Mouse (Mus musculus) neural tube, embryonic 14.5 days (tissue): ENCODE data around the gene Osbpl3. TPM values are rescaled to one million over a fixed set of nuclear protein-coding genes. Genes with fewer than 3 reads are reported as not detected.

Source experiments
- ATAC-seq: fragments of 200-750 bp; cut with Nextera tagmentation; 2 replicates; pipeline ENCODE4 v1.8.0; 2017; ENCODE audit warnings: low read depth, mild to moderate bottlenecking, moderate TSS enrichment, moderate library complexity
- H3K27ac ChIP-seq: fragments of 300-500 bp; sonication (generic); 2 replicates; pipeline ENCODE4 v1.5.1; 2014; ENCODE audit warnings: low read depth, mild to moderate bottlenecking, control low read depth, low read length, moderate library complexity, mixed read lengths
- H3K27me3 ChIP-seq: fragments of 300-500 bp; sonication (generic); 2 replicates; pipeline ENCODE4 v1.6.1; 2014; ENCODE audit warnings: low read length; ENCODE audit not compliant: control insufficient read depth, insufficient read depth
- H3K36me3 ChIP-seq: fragments of 300-500 bp; sonication (generic); 2 replicates; pipeline ENCODE4 v1.6.1; 2014; ENCODE audit warnings: low read length, mixed read lengths; ENCODE audit not compliant: control insufficient read depth, insufficient read depth
- H3K4me1 ChIP-seq: fragments of 300-500 bp; sonication (generic); 2 replicates; pipeline ENCODE4 v1.6.1; 2014; ENCODE audit warnings: low read length; ENCODE audit not compliant: control insufficient read depth, insufficient read depth
- H3K4me2 ChIP-seq: fragments of 300-500 bp; sonication (generic); 2 replicates; pipeline ENCODE4 v1.6.1; 2014; ENCODE audit warnings: mild to moderate bottlenecking, low read depth, low read length, control low read depth
- H3K4me3 ChIP-seq: fragments of 300-500 bp; sonication (generic); 2 replicates; pipeline ENCODE4 v1.5.1; 2014; ENCODE audit warnings: low read depth, low read length, control low read depth, mixed read lengths
- H3K9ac ChIP-seq: fragments of 300-500 bp; sonication (generic); replicated peaks from 2 replicates; pipeline ENCODE4 v1.6.1; 2014; ENCODE audit warnings: low read depth, mild to moderate bottlenecking, control low read depth, low read length, mixed read lengths
- H3K9me3 ChIP-seq: fragments of 300-500 bp; sonication (generic); 2 replicates; pipeline ENCODE4 v1.6.1; 2016; ENCODE audit warnings: low read length; ENCODE audit not compliant: control insufficient read depth
- WGBS: fragments of 180-500 bp; shearing (Covaris S2); extraction: QIAGEN DNeasy Blood & Tissue Kit; methylation state at CpG from one replicate; pipeline ENCODE4 v1.1.7; 2014; 5-methylcytosine and 5-hydroxymethylcytosine counted together
- polyA plus RNA-seq: library from polyadenylated mRNA; unstranded; fragments of >200 nt; fragmentation: Nextera tagmentation; extraction: Ambion mirVana; gene quantifications from 2 replicates; pipeline ENCODE4 v1.2.1, GENCODE M21; 2014

Osbpl3 gene
- polyA plus RNA-seq, 1 experiment from 2014 or later, result 3.2 TPM

DNA sequence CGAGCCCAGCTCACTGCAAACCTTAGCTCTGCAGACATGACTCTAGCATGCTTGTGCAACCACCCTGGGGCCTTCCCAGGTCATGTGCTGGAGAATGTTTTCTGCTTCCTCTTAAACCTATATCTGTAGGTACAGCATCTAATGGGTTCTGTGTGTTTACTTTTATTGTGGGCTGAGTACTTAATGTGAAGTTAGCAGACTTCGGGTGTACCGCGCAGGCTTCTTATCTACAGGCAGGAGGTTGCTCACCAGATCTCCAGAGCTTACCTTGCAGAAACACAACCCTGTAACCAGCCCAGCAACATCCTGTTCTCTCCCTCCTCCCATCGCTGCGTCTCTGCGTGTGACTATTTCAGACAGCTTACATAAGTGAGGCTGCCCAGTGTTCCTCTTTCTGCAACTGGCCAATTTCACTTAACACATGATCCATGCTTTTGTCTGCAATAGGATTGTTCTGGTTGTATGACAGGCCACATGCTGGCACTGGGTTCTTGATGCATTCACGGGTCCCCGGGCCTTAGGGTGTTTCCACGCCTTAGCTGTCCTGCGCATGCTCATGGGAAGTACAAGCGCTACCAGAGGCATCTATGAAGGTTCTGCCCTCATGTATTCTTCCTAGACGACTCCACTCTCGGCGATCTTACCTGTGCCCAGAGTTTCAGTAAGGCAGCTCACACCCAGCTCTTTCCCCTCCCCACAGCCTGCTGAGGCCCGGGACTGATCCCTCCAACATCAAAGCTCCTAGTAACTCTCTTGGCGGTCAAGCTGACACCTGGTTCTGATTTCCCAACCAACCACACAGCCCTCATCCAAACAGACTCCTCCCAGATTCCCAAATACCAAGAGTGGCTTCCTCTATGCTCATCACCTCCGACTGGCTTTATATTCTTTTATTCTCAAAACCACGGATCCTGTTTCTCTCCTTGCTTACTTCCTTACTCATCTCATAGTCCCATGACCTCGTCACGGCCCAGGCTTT lies 78.0 kb downstream of the Osbpl3 start:
- H3K27me3 ChIP-seq, result no peaks in the 10 kb centered on the region
- H3K27ac ChIP-seq, result no peak overlapping the region
- H3K4me2 ChIP-seq, result no peak overlapping the region
- H3K9ac ChIP-seq, result no peak overlapping the region
- no peaks in the 10 kb centered on the region for H3K4me1 ChIP-seq
- H3K4me3 ChIP-seq, result no peak overlapping the region
- WGBS, result 85% methylated on average over 21 of the region's 21 CpGs
- no peak for ATAC-seq
- no peaks in the 10 kb centered on the region for H3K36me3 ChIP-seq
- H3K9me3 ChIP-seq, result no peaks in the 10 kb centered on the region

DNA sequence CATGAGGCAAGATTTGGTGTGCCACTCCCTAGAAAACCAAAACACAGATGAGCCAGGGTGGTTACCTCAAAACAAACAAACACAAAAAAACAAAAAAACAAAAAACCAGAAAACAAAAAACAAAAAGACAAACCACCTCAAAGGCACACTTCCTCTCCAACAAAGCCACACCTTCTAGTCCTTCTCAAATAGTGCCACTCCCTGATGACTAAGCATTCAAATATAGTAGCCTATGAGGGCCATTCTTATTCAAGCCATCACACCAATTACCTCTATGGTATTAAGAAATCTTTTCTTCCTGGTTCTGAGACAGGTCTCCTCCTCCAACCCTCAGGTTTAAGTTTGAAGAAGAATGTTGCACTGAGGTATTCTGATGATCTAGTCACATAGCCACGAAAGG lies 79.3 kb downstream of the Osbpl3 start:
- Histone ChIP-seq H3K4me2 (no peak overlapping the region), H3K9me3 (no peaks in the 10 kb centered on the region), H3K27me3 (no peaks in the 10 kb centered on the region), H3K4me1 (no peaks in the 10 kb centered on the region), H3K27ac (no peak overlapping the region), H3K4me3 (no peak overlapping the region), H3K9ac (no peak overlapping the region), H3K36me3 (no peaks in the 10 kb centered on the region)
- no peak for ATAC-seq
- 94% methylated on average over 1 of the region's 1 CpGs for WGBS

DNA sequence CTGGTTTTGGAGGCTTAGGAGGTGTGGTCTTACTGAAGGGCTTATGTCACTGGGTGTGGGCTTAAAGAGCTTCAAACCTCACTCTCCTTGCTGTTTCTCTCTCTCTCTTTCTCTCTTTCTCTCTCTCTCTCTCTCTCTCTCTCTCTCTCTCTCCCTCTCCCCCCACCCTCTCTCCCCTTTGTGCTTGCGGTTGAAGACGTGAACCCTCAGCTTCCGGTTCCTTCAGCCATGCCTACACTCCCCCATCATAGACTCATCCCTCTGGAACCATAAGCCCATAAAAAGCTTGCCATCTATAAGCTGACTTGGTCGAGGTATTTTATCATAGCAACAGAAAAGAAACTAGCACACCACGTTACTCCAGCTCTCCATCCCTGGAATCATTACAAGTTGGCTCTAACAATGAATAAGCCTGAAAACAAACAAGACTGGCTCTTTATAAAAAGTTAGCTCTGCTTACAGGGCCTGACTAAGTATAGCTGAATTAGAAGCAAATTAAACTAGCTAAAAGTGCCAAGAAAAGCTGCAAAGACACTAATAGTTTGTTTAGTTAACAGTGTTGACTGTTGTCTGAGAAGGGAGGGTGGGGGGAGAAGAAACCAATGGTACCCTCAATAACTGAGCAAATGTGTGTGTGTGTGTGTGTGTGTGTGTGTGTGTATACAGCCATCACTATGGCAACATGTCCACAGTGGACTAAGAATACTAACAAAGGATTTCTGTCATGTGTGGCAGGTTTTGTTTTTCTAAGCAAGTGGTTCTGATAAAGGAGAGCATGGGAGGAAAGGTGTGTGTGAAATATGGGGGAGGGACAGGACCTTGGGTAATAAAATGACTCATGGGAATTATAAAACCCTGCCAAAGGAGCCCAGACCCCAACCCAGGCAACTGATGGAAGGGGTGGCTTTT lies 83.2 kb downstream of the Osbpl3 start:
- 60% methylated on average over 5 of the region's 5 CpGs for WGBS
- Histone ChIP-seq H3K9ac (no peak overlapping the region), H3K4me2 (no peak overlapping the region), H3K27ac (no peak overlapping the region), H3K4me1 (no peaks in the 10 kb centered on the region), H3K4me3 (no peak overlapping the region), H3K27me3 (no peaks in the 10 kb centered on the region), H3K9me3 (no peaks in the 10 kb centered on the region), H3K36me3 (no peaks in the 10 kb centered on the region)
- no peak for ATAC-seq

DNA sequence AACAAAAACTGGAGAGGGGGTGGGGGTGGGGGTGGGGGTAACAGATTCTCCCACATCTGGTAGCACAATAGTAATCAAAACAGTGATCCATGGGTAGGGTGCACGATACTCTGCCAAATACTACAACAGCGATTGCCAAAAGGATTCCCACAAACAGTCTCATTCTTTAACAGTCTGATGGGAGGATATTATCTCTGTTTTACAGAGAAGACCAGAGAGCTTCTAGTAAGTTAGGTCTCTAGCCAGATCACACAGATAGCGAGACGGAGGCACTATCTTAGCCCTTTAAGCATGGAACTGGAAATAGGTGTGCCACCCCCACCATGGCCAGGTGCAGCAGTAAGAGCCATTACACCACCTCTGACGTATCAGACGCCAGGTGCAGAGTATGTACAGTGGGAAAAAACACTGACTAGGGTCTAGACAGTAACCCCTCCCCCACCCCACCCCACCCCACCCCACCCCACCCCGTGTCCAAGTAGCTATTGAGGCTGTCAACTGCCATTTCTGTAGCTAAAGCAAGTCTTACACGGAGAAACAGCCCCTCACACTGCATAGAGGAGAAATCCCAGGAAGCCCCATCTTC lies 84.4 kb downstream of the Osbpl3 start:
- Histone ChIP-seq H3K9ac (no peak overlapping the region), H3K27me3 (no peaks in the 10 kb centered on the region), H3K4me1 (no peaks in the 10 kb centered on the region), H3K9me3 (no peaks in the 10 kb centered on the region), H3K4me3 (no peak overlapping the region), H3K4me2 (no peak overlapping the region), H3K36me3 (no peaks in the 10 kb centered on the region), H3K27ac (no peak overlapping the region)
- WGBS, result 90% methylated on average over 8 of the region's 8 CpGs
- no peak for ATAC-seq

- no peak overlapping the region for H3K4me2 ChIP-seq
- H3K36me3 ChIP-seq, result no peaks in the 10 kb centered on the region
- no peaks in the 10 kb centered on the region for H3K9me3 ChIP-seq
- no peak overlapping the region for H3K27ac ChIP-seq
- 94% methylated on average over 8 of the region's 8 CpGs for WGBS
- no peak overlapping the region for H3K4me3 ChIP-seq
- H3K4me1 ChIP-seq, result no peaks in the 10 kb centered on the region
- no peak for ATAC-seq
- no peak overlapping the region for H3K9ac ChIP-seq
- no peaks in the 10 kb centered on the region for H3K27me3 ChIP-seq
Measured at GRCm38 (mm10) chr6:50368502-50369292, 87.3 kb downstream of the Osbpl3 start.

DNA sequence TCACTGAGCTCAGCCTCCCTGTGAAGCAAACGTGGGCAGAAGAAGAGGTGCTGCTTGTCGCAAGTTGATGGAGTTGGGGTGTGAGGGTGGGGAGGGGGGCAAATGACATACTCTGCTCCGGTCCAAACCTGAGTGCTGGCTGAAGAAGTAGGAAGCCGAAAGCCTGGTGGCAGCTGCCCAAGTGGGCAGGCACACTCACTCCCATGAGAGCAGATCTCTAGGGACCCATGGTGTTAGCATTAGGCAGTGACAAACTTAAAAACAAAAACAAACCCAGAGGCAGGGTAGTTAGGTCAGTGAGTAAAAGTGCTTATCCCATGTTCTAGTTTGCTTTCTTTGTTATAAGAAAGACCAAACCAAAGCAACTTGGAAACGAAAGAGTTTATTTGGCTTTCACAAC lies 88.2 kb downstream of the Osbpl3 start:
- ATAC-seq, result no peak
- Histone ChIP-seq H3K36me3 (no peaks in the 10 kb centered on the region), H3K9ac (no peak overlapping the region), H3K4me3 (no peak overlapping the region), H3K4me1 (no peaks in the 10 kb centered on the region), H3K4me2 (no peak overlapping the region), H3K27me3 (no peaks in the 10 kb centered on the region), H3K27ac (no peak overlapping the region), H3K9me3 (no peaks in the 10 kb centered on the region)
- 83% methylated on average over 5 of the region's 5 CpGs for WGBS

GRCm38 (mm10) chr6:50366724-50367123 lies 89.3 kb downstream of the Osbpl3 start:
- H3K4me3 ChIP-seq, result no peak overlapping the region
- H3K4me1 ChIP-seq, result no peaks in the 10 kb centered on the region
- no peak overlapping the region for H3K9ac ChIP-seq
- H3K27me3 ChIP-seq, result no peaks in the 10 kb centered on the region
- WGBS, result 92% methylated on average over 5 of the region's 5 CpGs
- H3K4me2 ChIP-seq, result no peak overlapping the region
- no peak for ATAC-seq
- no peaks in the 10 kb centered on the region for H3K9me3 ChIP-seq
- no peaks in the 10 kb centered on the region for H3K36me3 ChIP-seq
- H3K27ac ChIP-seq, result no peak overlapping the region

DNA sequence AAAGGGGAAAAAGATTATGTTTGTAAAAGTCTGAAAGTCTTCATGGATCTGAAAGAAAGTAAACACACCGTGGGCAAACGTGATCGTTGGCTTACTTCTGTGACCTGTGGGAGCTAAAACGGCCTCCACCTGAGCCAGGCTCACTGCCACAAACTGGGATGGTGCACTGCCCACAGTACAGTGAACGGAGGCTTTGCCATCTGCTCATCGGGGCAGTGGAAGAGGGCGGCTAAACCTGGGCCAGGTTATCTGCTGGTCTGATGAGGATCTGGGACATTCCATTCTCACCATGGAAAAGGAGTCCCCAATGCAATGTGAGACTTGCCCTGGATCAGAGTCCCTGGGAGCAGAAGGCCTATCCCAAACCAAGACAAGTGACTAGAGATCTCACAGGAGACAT lies 89.7 kb downstream of the Osbpl3 start:
- Histone ChIP-seq H3K9ac (no peak overlapping the region), H3K36me3 (no peaks in the 10 kb centered on the region), H3K4me3 (no peak overlapping the region), H3K27me3 (no peaks in the 10 kb centered on the region), H3K4me2 (no peak overlapping the region), H3K4me1 (no peaks in the 10 kb centered on the region), H3K9me3 (no peaks in the 10 kb centered on the region), H3K27ac (no peak overlapping the region)
- 95% methylated on average over 7 of the region's 7 CpGs for WGBS
- no peak for ATAC-seq
